Mouse (Mus musculus) liver, adult 2 months (tissue): ENCODE measurements around the gene Cuedc1.

Source experiments
- CTCF ChIP-seq: fragments of 200-500 bp; IDR thresholded peaks from 2 replicates; pipeline ENCODE4 v1.5.1; 2011; ENCODE audit warnings: low read depth, low read length, control low read depth
- POLR2A ChIP-seq: fragments of 200-500 bp; IDR thresholded peaks from 2 replicates; pipeline ENCODE4 v1.6.1; 2011; ENCODE audit warnings: low read length, control low read depth; ENCODE audit not compliant: insufficient read depth; ENCODE audit errors: extremely low read depth

- TF ChIP-seq CTCF (no peak), POLR2A (no peak)
Observed at GRCm38 (mm10) chr11:88067191-88067585, 30.7 kb upstream of the Cuedc1 start.
